Mouse (Mus musculus) megakaryocyte, adult 5-6 weeks (primary cell): ENCODE results near the gene Rps16. TPM values are rescaled to one million over a fixed set of nuclear protein-coding genes. Genes with fewer than 3 reads are reported as not detected.

Source experiments
- ATAC-seq: 2 replicates; pipeline ENCODE4 v1.8.0; 2016; ENCODE audit warnings: mild to moderate bottlenecking, inconsistent platforms; ENCODE audit not compliant: poor library complexity, severe bottlenecking
- total RNA-seq, 2 experiments: library from RNA; stranded (forward) in 1 of 2; stranded (reverse) in 1 of 2; fragments of 153-499, 151-499 nt in 1 of 2; fragments of 221-1000, 200-1000 nt in 1 of 2; gene quantifications; 2 replicates each; pipeline versions ENCODE4 v1.2.3 to v1.2.4; 2015 to 2017

The Rps16 gene
- total RNA-seq, 2 experiments from 2014 or later, result 250 to 2,353 TPM

- peak; percentile 60 for ATAC-seq
These were observed 22.0 kb downstream of the Rps16 start, which contains the start of gene Plekhg2 for GRCm38 (mm10) chr7:28372251-28373108. Plekhg2 (minus strand) TSS chr7:28372599.

- peak; percentile 6 for ATAC-seq
These were observed 22.7 kb downstream of the Rps16 start for GRCm38 (mm10) chr7:28373131-28373581.

GRCm38 (mm10) chr7:28373891-28374495 lies 23.5 kb downstream of the Rps16 start:
- no peak for ATAC-seq

- no peak for ATAC-seq
These were observed 24.2 kb downstream of the Rps16 start for GRCm38 (mm10) chr7:28374647-28375046.

- ATAC-seq, result peak; percentile 24
These were observed 24.9 kb downstream of the Rps16 start for GRCm38 (mm10) chr7:28375176-28375921.

GRCm38 (mm10) chr7:28376011-28376771 lies 25.7 kb downstream of the Rps16 start:
- ATAC-seq, result peak; percentile 1

- no peak for ATAC-seq
These were observed 27.0 kb downstream of the Rps16 start for GRCm38 (mm10) chr7:28377190-28378065.

GRCm38 (mm10) chr7:28378066-28378690 lies 27.7 kb downstream of the Rps16 start:
- ATAC-seq, result peak; percentile 1

- peak; percentile 23 for ATAC-seq
These were observed 28.6 kb downstream of the Rps16 start for GRCm38 (mm10) chr7:28378769-28379651.

GRCm38 (mm10) chr7:28380237-28381016 lies 30.0 kb downstream of the Rps16 start, which contains the start of gene Zfp36:
Zfp36 (minus strand) TSS chr7:28380253.
- no peak for ATAC-seq

- peak; percentile 22 for ATAC-seq
These were observed 30.8 kb downstream of the Rps16 start for GRCm38 (mm10) chr7:28381017-28381790.

GRCm38 (mm10) chr7:28381938-28382337 lies 31.5 kb downstream of the Rps16 start:
- ATAC-seq, result peak; percentile 3

- ATAC-seq, result no peak
These were observed 32.0 kb downstream of the Rps16 start for GRCm38 (mm10) chr7:28382347-28382951.

- ATAC-seq, result peak; percentile 19
These were observed 32.5 kb downstream of the Rps16 start for GRCm38 (mm10) chr7:28382981-28383396.

GRCm38 (mm10) chr7:28383606-28384005 lies 33.2 kb downstream of the Rps16 start:
- no peak for ATAC-seq

- ATAC-seq, result no peak
These were observed 33.7 kb downstream of the Rps16 start for GRCm38 (mm10) chr7:28384162-28384561.
